Mouse (Mus musculus): ENCODE data around the gene Tsr1. TPM values are rescaled to one million over a fixed set of nuclear protein-coding genes. Genes with fewer than 3 reads are reported as not detected.
A peak's percentile ranks its signal among the peaks of the same experiment; 100 is the strongest.

The Tsr1 gene
- total RNA-seq, 4 experiments from 2014 or later, result 40.9 to 45.4 (median 41.3) TPM

- DNase-seq, result no peak
Measured at GRCm38 (mm10) chr11:74898517-74898827, 601 bp downstream of the Tsr1 start.

- DNase-seq, result no peak
Measured at GRCm38 (mm10) chr11:74901555-74901954, 3.7 kb downstream of the Tsr1 start.

DNA sequence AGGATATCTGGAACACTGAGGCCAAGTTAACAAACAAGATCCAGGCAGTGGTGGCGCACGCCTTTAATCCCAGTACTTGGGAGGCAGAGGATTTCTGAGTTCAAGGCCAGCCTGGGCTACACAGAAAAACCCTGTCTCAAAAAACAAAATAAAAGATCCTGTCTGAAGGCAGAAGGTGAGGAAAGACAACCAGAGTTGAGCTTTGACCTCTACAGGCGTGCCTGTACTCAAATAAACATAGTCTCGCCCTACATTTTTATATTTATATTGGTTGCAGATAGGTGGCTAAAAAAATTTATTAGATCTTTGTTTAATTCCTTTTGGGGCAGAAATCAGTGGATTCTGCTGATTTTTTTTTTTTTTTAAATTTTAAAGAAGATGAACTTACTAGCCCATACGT is 4.5 kb downstream of the Tsr1 start:
- no peak for DNase-seq

DNA sequence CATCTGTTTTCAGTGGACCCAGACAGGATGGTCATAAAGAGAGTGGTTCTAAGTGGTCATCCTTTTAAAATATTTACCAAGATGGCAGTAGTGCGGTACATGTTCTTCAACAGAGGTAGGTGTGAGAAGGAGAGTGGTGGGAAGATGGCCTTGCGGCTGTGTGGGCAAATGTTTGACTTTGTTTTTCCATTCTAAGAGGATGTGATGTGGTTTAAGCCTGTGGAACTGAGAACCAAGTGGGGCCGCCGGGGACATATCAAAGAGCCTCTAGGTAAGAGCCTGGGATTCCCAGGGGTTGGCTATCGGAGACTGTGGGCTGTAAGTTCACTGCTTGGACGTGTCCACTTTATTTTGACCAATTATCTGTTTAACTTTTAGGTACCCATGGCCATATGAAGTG is 10.0 kb downstream of the Tsr1 start:
- DNase-seq, result no peak

DNA sequence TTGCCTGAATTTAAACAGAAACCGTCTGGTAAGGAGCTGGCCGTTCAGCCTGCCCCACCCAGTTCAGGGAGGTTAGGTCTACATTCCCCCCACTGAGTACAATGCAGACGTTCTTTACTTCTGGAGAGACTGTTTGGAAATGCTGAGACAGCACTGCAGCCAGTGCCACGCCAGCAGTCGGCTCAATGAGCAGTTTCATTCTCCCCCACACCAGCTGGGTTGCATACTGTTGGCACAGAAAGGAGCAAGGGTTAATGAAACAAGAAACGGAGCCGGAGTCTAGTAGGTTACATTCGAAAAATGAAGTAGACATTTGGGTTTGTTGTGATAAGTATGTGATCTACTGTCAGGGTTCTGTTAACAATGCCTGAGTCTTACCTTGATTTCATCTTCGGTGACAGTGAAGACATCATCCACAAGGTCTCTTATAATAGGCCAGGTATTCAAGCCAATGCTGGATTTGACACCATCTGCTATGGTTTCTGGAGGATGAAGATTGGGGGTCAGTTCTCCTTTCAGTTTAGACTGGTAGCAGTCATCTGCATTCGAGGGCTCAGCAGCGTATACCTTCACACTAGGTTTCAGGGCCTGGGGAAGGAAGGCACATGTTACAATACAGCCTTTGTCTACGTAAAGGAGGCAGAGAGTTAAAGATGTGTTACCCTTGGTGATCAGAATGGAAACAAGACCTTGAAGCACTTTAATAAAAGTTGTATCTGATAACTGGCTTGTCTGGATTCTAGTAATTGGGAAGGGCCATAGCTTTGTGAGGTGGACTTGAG is 10.9 kb downstream of the Tsr1 start:
- no peak for DNase-seq

GRCm38 (mm10) chr11:74909978-74910377 is 12.1 kb downstream of the Tsr1 start:
- DNase-seq, result no peak

GRCm38 (mm10) chr11:74912492-74912891 is 14.6 kb downstream of the Tsr1 start:
- no peak for DNase-seq

DNA sequence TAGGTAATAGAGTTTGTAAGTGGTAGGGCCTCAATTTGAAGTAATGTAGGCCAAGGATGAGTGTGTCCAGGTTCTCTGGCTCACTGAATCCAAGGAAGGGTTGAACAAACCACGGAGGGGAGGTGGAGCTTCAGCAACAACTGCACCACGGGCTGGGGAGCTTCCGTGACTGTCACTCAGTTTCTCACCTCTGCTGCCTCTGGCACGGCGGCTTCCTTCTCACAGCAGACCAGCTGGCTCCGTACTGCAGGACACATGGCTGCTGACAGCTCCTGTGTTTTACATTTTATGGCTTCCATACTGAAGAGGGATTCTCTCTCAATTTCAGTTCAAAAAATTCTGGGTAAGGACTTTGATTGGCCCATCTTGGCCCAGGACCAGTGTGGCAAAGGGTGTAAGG is 21.4 kb downstream of the Tsr1 start:
- DNase-seq, result no peak

DNA sequence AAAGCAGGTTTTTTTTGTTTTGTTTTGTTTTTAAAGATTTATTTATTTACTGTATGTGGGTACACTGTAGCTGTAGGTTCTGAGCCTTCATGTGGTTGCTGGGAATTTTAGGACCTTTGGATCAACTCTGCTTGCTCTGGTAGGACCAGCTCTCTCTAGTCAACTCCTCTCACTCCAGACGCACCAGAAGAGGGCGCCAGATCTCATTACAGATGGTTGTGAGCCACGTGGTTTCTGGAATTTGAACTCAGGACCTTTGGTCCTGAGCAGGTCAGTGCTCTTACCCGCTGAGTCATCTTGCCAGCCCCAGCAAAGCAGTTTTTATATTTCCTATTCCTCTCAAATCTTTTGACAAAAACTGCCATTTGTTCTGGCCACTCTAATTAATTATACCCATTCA is 26.3 kb downstream of the Tsr1 start:
- no peak for DNase-seq

DNA sequence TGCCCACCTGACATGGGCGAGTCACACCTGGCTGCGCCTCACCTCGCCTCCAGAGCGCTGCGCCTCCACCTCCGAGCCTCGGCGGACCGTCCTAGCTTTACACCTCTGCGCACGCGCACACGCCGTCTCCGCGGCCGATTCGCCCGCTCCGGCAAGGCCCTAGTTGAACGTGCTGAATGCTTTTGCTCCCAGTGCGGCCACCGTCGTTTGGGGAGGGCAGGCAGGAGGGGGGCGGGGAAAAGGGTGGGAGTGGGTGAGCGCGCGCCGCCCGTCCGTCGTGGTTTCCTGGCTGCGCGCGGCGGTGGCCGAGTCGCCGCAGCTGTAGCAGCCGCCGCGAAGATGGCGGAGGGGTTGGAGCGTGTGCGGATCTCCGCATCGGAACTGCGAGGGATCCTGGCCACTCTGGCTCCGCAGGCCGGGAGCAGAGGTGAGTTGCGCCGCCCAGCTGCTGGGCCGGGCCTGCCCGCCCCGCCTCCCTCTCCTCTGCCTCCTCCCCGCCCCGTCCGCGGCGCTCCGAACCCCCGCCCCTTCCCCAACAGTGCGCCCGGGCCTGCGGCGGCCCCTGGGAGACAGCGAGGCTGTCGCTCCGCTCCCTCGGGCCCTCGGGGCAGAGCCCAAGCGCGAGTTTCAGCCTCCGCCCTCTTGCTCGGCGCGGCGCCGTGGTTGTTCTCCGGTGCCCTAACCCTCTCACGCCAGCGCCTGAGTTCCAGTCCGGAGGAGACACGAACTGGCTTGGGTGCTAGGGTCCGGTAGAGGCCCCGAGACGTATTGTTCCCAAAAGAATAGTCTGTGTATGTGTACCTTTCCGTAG is 27.9 kb downstream of the Tsr1 start, which contains the start of the genes Smg6 and Srr:
Gene Smg6, plus strand, starts transcription at position 247 of the 811 bp plus-strand sequence.
Gene Srr, minus strand, starts transcription at position 372 of the 811 bp plus-strand sequence.
- peak; percentile 89 for DNase-seq

- DNase-seq, result peak; percentile 31
Measured at GRCm38 (mm10) chr11:74926388-74927005, 28.6 kb downstream of the Tsr1 start.

DNA sequence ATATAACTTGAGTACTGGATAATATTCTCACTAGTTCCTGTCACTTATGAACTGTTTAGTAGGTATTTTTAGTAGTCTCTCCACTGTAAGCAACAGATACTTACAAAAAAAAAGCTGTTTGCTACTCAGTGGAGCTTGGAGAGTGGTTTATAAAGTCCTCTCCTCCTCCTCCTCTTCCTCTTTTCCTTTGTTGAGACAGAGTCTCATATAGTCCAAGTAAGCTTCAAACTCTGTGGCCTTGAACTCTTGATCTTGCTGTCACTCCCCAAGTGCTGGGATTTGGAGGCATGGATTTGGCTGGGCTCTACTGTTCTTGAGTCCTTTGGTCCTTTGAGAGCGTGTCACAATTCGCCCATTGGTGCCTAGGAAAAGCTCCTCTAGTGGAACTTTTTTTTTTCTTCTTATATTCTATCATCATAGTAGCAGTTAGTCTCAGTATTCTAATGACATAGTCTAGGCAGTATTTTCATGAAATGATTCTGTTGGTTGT is 29.4 kb downstream of the Tsr1 start:
- DNase-seq, result no peak

DNA sequence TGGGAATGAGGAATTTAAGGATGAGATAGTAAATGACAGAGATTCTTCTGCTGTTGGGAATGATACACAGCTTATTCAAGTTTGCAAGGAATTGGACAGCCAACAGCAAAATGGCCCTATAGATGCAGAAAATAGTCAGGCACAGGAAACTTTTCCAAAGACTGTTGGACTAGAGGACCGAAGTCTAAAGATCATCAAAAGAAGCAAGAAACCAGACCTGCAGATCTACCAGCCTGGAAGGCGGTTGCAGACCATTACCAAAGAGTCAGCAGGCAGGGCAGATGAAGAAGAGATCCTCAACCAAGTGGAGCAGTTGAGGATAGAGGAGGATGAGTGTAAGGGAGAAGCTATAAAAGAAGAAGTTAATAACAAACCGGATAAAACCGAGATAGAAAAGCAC is 31.2 kb downstream of the Tsr1 start:
- no peak for DNase-seq

DNA sequence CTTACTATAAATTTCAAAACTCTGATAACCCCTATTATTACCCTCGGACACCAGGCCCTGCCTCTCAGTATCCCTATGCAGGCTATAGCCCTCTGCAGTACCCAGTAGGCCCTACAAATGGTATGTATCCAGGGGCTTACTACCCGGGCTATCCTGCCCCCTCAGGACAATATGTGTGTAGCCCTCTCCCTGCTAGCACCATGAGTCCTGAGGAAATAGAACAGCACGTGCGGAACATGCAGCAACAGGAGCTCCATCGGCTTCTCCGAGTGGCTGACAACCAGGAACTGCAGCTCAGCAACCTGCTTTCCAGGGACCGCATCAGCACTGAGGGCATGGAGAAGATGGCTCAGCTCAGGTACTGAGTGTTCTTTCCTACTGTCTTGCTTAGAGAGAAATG is 32.5 kb downstream of the Tsr1 start:
- no peak for DNase-seq

GRCm38 (mm10) chr11:74946348-74946747 is 48.5 kb downstream of the Tsr1 start:
- no peak for DNase-seq

- no peak for DNase-seq
Measured at GRCm38 (mm10) chr11:74954901-74955300, 57.0 kb downstream of the Tsr1 start.

GRCm38 (mm10) chr11:74956006-74956405 is 58.1 kb downstream of the Tsr1 start:
- DNase-seq, result no peak

GRCm38 (mm10) chr11:74957600-74957999 is 59.7 kb downstream of the Tsr1 start:
- DNase-seq, result no peak

Small RNA genes lying within 50 kb of the gene (microRNA-seq; reads per million reads assigned to microRNA genes)
- 0.18 to 0.34 reads per million in 2 experiments for gene Mir6926

Other genes with a start within 250 kb of the Tsr1 start
- 100 to 1,000 TPM; 198 to 241 (median 220) TPM for gene Cluh, start 248.6 kb upstream of the Tsr1 start, total RNA-seq (2022)
- 100 to 1,000 TPM; 124 to 194 (median 185) TPM for gene Pafah1b1, start 173.4 kb upstream of the Tsr1 start, total RNA-seq (2022)
- 10 to 100 TPM; 31.9 to 36.6 (median 33.9) TPM for gene Mettl16, start 127.2 kb upstream of the Tsr1 start, total RNA-seq (2022)
- 10 to 100 TPM; 24.4 to 36.0 (median 27.1) TPM for gene Mnt, start 67.2 kb upstream of the Tsr1 start, total RNA-seq (2022)
- gene Sgsm2, start 1.0 kb upstream of the Tsr1 start, total RNA-seq (2022), result 10 to 100 TPM; 29.2 to 30.5 (median 30.0) TPM
- 10 to 100 TPM; 24.7 to 41.9 (median 33.3) TPM for gene Smg6, start 27.8 kb downstream of the Tsr1 start, total RNA-seq (2022)
- 10 to 100 TPM; 31.0 to 54.6 (median 51.0) TPM for gene Srr, start 27.9 kb downstream of the Tsr1 start, total RNA-seq (2022)

Measured in adrenal gland, adult 8-10 months (tissue).